Mouse (Mus musculus): ENCODE data around the gene Rpgr.

The Rpgr gene

GRCm38 (mm10) chrX:10216410-10216949 is at the start of gene Rpgr:
Gene Rpgr, minus strand, starts transcription at chrX:10216920.
- DNase-seq (ENCODE audit: low spot score), result peak; percentile 75

DNA sequence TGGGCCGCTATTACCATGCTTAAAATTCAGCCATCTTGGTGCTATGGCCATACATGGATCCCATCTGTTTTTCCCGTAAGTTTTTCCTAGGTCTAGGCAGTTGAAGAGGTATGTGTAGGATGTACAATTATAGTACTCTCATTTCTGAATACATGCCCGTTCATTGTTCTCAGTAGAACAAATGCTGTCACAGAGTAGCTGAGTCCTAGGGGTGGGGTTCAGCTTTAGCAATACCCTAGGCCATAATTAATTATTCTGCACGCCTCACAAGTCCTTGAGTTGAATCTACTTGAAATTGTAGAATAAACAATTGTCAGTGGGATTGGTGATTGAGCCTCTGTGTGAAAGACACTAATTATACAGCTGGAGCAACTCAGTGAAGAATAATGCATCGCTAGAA is 41.5 kb upstream of the Rpgr start:
- DNase-seq (ENCODE audit: low spot score), result no peak

DNA sequence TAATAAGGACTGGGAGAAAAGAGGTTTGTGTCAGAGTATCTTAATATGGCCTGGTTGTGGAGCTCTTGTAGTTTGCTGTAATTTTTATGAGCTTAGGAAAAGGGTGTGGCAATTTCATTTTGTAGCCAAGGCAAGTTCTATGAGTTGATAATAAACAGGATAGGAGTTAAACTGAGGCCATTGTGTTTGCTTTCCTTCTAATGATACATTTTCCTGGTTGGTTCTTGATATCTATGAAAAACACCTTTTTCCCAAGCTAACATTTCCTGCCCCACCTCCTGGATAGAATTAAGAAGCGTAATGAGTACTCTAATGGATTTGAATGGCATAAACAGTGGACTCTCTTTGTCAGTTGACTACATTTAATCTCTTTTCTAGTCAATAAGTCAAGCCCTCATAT is 41.1 kb upstream of the Rpgr start:
- DNase-seq (ENCODE audit: low spot score), result no peak

- DNase-seq (ENCODE audit: low spot score), result no peak
These were observed 35.3 kb upstream of the Rpgr start, which contains the start of gene Otc for GRCm38 (mm10) chrX:10251852-10252504. Gene Otc, plus strand, starts transcription at chrX:10252305.

DNA sequence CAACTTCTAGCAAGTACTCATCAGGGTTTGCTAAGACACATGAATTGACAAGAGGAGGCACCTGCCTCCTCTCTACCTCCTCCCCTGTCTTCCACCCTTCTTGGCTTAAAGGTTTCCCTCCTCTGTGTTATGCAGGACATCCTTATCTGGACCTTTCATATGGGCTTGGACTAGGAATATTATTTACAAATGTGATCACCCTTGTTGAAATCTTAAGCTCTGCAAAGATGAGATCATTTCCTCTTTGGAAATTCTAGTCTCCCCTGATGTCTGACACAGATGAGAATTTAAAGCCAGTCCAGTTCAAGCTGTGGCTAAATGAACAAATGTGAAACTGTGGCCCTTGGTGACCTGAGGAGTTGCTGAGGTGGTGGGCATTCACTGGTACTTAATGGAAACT is 34.6 kb upstream of the Rpgr start:
- no peak for DNase-seq (ENCODE audit: low spot score)

DNA sequence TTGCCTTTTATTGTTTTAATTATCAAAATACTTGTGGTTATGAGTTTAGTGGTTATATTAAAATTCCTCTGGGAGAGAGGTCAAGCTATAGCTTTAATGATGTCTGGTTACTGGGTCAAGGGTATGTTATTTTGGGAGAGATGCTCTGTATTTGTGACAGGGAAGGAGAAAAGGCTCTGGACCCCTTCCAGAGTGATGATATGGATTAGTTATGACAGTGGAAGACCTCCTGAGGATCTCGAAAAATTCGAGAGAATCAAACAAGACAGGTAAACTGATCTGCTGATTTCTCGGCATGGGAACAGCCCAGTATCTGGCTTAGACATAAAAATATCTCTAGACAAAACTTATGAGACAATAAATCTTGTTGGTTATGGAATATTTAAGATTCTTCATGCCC is 27.2 kb upstream of the Rpgr start:
- no peak for DNase-seq (ENCODE audit: low spot score)

GRCm38 (mm10) chrX:10239515-10239914 is 22.8 kb upstream of the Rpgr start:
- DNase-seq (ENCODE audit: low spot score), result no peak

DNA sequence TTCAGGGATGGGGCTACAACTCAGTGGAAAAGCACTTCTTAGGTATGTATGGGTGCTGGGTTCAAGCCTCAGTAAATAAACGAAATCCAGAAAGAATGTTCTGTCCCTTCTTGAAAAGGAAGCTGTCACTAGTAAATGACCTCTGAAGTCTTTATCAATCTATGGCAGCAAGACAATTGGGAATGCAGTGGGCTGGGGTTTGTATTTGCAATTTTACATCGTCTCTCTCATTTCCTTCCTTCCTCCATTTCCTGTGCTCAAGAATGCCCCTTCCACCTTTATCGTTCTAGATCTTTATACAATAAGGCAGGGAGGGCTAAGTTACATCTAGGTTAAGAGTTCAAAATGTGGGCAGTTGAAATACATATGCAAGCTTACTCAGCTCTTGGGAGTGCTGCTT is 17.9 kb upstream of the Rpgr start:
- DNase-seq (ENCODE audit: low spot score), result no peak

DNA sequence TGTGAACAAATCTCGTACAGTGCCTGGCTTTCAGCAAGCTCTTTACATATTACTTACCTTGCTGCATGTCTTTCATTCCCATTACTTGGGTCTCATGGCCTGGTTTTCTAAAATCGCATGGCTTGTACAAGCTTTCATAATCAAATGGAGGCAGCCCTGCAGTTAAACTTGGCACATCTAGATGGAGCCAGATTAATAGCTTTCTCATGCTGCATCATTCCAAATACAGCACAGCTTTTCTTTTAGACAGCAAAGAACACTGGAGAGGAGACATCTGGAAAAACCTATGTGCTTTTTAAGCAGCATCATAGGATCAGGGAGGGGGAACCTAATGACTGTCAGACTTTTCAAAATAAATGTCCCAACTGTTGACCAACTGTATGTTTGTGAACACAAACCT is 16.3 kb upstream of the Rpgr start:
- DNase-seq (ENCODE audit: low spot score), result peak; percentile 10

- DNase-seq (ENCODE audit: low spot score), result no peak
These were observed 2.6 kb upstream of the Rpgr start for GRCm38 (mm10) chrX:10219281-10219680.

- peak; percentile 10 for DNase-seq (ENCODE audit: low spot score)
These were observed 748 bp downstream of the Rpgr start for GRCm38 (mm10) chrX:10215972-10216371.

- no peak for DNase-seq (ENCODE audit: low spot score)
These were observed 10.8 kb downstream of the Rpgr start for GRCm38 (mm10) chrX:10205937-10206336.

DNA sequence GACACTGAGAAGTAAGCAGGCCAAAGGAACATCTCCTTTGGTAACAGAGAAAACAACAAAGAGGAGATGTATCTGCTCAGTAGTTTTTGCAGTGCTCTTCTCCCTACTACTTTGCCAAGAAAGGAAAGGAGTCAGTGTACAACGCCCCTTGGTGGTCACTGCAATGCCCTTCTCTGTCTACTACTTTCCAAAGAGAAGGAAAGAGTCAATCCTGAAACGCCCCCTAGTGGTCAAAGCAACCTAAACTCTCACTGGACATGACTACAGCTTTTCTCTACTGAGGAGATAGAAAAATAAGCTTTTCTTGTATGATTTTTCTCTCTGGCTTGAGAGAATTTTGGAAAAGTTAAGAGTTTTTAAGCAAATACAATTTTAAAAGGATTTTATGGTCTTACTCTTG is 15.4 kb downstream of the Rpgr start:
- peak; percentile 5 for DNase-seq (ENCODE audit: low spot score)

GRCm38 (mm10) chrX:10152390-10152789 is 64.3 kb downstream of the Rpgr start:
- DNase-seq (ENCODE audit: low spot score), result no peak

DNA sequence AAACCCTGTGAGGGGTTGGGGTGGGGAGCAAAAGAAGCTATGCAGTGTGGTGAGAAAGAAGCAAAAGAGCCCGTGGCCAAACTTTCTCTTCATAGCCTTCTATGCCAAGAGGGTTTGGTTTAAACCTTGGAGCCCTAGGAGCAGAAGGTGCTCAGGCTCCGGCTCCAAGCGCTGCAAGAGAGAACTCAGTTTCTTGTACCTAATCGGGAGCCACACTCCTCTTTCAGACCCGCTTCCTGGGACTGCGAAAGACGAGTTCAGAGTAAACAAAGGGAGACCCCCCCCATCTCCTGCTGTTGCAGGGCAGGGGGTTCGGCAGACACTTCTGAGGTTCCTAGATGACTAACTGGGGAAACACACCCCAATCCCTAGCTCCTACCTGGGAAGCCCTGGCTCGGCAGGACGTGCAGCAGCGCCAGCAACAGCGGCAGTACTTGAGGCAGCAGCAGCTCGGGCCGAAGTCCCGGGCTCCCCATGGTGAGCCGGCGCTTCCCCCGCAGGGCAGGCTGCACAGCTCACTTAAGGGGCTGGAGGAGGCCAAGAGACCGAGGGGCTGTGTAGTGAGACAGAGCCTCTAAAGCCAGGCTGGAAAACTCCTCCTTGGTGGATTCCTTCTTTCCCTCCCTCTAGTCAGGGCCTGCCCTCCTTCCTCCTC is 99.5 kb downstream of the Rpgr start, which contains the start of gene Srpx:
Srpx (minus strand) TSS at position 645 of the 655 bp plus-strand sequence.
- DNase-seq (ENCODE audit: low spot score), result no peak

GRCm38 (mm10) chrX:10115780-10116179 is 100.9 kb downstream of the Rpgr start:
- peak; percentile 4 for DNase-seq (ENCODE audit: low spot score)

GRCm38 (mm10) chrX:10110736-10111135 is 106.0 kb downstream of the Rpgr start:
- DNase-seq (ENCODE audit: low spot score), result no peak

GRCm38 (mm10) chrX:10108558-10108957 is 108.2 kb downstream of the Rpgr start:
- DNase-seq (ENCODE audit: low spot score), result no peak

DNA sequence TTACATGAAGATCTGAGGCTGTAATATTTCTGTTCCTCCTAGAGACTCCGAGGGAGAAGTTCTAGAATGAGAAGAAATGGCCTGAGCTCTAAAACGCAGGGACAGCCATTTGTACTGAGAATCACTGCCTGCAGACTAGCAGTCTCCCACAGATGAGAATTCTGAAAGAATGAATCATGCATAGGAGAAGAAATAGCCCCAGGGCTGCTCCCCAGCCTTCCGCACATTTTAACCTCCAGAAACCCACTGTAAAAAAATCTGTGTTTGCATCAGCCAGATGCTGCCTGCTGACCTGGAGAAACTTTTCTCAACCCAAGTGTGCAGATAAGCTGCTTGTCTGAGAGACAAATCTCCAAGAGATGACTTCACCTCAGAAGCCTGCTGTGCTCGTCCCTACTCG is 111.2 kb downstream of the Rpgr start:
- no peak for DNase-seq (ENCODE audit: low spot score)

DNA sequence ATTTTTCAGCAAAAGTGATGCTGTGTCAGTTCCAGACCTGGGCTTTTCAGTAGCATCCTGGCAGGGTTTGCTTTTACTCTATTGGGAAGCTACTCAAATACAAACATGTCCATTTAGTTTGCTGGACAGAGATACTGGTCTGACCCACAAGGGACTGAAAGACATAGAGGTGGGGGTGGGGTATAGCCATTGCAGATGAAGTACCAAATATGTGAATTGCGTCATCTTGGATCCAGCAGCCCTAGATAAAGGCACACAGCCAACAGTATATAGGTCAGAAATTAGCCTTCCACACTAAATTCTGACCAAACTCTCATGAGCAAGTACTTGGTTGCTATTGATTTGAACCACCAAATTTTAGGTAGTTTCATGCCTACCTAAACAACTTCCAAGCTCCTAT is 114.0 kb downstream of the Rpgr start:
- DNase-seq (ENCODE audit: low spot score), result no peak

DNA sequence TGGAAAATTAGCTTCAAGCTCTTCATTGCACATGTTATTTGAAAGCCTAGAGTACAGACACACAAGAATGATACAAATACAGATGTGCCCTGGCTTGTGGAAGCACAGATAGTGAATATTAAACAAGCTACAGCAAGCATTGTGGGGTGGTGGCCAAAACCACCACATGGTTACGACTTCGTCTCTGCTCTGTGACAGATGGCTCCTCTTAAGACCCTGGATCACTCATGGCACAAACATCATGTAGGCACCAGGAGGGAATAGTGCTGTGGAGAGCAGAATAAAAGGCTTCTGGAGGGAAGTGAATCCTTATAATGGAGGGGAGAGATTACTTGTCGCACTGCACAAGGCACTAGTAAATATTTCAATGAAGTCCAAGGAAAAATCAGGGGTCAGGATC is 120.9 kb downstream of the Rpgr start:
- DNase-seq (ENCODE audit: low spot score), result no peak

- DNase-seq (ENCODE audit: low spot score), result no peak
These were observed 136.3 kb downstream of the Rpgr start for GRCm38 (mm10) chrX:10080385-10080784.

DNA sequence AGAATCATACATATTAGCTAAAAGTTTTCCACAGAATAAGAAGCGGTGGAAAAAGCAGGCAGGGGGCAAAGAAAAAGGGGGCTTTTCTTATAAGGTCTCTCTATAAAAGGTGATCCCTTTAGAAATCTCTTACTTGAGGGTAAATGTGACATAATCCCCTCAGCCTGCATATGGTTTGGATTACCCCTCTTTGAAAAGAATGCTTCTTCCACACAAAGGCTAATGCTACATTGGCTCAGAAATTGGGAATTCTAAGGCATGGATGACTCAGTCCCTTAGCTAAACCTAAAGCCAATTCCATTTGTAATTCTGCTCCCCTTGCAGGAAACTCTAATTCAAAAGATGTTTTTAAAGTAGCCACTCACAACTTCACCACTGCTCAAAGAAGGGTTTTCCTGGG is 136.7 kb downstream of the Rpgr start:
- no peak for DNase-seq (ENCODE audit: low spot score)

- DNase-seq (ENCODE audit: low spot score), result no peak
These were observed 142.8 kb downstream of the Rpgr start for GRCm38 (mm10) chrX:10073966-10074365.

All from left cerebral cortex, adult 11 months (tissue).